Mouse (Mus musculus) R1 (cell line): ENCODE data around the gene Erfe.
A peak's percentile ranks its signal among the peaks of the same experiment; 100 is the strongest.

Experiments
- DNase-seq: peaks from one replicate; pipeline ENCODE4 v3.0.0-alpha.2; 2018; ENCODE audit warnings: low read depth, low spot score

Gene Erfe

DNA sequence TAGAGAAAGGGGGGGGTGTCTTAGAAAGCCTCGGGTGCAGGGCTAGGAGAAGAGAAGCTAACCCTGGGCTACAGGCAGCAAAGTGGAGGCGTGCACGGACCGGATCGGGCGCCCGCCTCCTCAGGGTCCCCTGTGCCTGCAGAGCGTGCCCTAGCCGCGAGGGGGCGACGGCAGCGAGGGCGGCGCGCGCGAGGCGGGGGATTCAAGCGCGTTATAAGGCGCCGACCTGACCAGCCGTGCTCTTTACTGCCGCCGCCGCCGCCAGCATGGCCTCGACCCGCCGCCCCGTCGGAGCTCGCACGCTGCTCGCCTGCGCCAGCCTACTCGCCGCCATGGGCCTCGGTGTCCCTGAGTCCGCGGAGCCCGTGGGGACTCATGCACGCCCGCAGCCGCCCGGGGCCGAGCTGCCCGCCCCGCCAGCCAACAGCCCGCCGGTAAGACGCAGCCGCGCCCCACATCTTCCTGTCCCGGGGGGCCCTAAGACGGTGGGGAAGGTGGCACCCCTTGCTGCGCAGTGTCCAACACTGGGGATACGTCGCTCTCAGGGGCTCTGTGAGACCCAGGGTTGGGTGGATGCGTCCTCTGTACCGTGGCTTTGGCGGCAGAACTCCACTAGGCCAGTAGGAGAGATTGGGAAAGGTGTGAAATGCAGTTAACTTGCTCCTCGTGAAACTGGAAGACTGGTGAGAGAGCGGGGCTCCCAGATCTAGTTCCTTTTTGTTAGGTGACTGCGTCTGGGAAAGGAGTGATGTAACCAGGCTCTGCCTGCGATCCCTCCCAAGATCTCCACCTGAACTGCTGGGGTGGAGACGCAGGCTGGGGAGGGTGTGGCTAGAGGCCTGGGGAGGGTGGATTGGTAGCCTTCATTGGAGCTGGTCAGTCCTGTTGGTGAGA is at the start of gene Erfe:
Gene Erfe (plus strand): TSS at position 216 of the 894 bp plus-strand sequence.
- DNase-seq = peak; percentile 78

DNA sequence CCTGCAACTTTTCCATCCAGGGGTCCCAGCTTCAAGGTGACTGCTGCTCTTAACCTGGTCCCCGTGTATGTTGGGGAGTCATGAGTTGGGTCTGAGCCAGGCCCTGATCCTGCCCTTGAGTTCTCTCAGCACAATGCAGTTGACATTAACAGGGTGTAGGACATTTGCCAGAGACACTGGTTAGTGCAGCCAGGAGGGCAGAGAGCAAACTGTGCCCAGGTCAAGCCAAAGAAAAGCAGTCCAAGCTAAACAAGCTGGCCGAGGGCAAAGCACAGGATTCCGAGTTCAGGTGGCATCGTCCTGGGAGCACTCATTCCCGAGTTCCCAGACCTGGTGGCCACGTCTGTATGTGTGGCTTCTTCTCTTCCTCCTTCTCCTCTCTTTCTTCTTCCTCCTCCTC is 48.6 kb upstream of the Erfe start:
- no peak for DNase-seq

DNA sequence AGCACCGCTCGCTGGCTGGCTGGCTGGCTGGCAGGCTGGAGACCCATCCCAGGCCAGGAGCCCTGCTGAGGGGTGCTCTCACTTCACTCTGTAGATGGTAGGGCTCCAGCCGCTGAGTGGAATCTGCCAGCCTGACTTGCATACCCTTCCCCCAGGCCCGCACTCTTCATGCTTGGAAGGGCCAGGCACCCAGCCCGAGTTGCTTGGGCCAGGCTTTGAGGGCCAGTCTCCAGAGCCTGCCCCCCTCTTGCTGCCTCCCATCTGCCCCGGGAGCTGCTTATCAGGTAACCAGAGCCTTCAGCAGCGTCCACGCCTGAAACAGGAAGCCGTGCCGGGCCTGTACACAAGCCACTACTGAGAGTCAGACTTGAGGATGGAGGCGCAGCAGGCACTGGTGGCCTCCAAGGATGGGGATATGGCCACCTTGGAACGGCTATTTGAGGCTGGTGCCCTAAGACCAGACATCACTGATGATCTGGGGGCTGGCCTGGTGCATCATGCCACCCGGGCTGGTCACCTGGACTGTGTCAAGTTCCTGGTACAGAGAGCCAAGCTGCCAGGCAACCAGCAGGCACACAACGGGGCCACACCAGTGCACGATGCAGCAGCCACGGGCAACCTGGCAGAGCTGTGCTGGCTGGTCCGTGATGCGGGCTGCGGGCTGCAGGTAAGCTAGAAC is 44.3 kb upstream of the Erfe start, which contains the start of gene Espnl:
Gene Espnl (plus strand): TSS at position 316 of the 679 bp plus-strand sequence.
- no peak for DNase-seq

DNA sequence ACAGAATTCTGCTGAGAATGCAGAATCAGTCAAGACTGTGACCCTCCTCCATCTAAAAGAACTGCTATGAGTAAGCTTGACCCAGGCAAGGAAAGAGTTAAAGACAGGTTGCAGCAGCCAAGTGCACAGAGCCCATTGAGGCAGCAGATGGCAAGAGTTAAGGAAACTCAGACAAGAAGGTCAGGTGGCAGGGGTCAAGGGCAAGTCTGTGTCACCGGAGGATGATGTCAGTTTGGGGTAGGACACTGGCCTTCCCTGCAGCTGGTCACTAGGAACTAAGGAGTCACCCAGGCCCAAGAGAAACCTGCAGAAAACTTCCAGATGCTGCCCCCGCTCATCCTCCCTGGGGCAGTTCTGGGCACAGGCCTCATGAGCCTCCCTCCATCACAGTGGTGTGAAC is 41.6 kb upstream of the Erfe start:
- no peak for DNase-seq

DNA sequence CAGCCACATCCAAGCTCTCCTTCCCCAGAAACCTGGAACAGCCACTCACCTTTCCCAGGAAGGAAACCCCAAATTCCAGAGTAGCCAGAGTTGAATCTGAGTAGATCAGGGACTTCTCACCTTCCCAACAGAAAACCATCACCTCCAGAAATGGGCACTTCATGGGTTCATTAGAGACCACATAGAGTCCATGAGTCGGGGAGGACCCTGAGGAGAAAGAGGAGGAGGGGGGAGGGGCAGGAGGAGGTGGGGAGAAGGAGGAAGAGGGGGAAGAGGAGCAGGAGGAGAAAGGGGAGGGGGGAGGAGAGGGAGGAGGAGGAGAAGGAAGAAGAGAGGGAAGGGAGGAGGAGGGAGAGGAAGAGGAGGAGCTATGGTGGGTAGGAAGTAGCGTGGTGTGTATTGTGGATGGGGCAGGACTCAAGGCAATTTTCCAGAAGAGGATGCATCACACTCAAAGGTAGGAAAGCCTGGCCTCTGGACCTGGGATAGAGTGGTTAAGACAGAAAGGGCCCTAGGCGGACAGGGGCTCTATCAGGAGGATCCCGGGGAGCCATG is 40.7 kb upstream of the Erfe start:
- no peak for DNase-seq

DNA sequence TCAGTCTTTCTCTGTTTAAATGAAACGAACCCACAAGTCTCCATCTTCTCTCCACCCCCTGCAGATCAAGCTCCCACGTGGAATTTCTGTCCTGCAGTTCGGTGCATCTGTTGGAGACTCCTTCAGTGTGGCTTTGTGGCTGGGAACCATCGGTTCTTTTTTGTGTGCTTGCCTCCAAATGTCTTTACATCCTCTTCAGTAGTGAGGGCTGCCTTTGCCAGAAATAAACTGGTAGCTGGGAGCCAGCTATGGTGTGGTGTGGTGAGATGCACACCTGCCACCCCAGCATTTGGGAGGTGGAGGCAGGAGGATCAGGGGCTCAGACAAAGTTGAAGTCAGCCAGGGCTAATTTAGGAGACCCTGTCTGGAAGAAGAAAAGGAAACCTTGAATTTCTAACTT is 34.1 kb upstream of the Erfe start:
- no peak for DNase-seq

DNA sequence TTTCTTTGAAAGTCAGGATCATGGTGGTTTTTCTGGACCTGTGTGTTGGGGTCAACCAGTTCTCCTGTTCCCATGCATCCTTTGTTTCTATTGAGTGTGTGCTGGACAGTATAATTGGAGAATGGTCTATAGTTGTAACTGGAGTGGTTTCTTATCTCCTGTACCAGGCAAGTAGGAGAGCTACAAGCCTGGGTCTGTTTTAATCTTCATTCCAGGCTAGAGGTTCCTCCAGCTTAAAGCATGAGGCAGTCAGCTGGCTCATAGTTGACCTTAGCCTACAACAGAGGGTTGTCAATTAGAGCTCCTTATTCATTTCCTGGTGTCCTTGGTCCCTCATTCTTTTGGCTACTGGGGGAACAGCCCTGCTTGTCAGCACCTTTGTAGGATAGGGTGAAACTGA is 32.6 kb upstream of the Erfe start:
- DNase-seq = no peak

DNA sequence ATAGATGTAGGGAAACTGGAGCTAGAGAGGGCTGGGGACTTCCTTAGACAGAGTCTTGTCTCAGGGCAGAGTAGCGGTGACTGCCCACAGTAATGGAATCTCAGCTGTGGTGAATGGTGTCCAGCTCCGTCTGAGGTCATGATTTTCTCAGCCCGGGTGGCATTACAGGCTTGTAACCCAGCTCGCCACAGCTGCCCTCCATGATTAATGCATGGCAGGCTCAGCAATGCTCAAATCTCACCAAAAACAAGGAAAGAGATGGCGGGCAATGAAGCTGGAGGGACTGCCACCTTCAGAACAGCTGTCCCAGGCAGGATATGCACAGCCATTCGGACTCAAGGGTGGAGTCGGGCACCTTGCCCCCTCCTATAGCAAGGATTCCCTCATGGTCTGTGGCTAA is 28.9 kb upstream of the Erfe start:
- DNase-seq = no peak

DNA sequence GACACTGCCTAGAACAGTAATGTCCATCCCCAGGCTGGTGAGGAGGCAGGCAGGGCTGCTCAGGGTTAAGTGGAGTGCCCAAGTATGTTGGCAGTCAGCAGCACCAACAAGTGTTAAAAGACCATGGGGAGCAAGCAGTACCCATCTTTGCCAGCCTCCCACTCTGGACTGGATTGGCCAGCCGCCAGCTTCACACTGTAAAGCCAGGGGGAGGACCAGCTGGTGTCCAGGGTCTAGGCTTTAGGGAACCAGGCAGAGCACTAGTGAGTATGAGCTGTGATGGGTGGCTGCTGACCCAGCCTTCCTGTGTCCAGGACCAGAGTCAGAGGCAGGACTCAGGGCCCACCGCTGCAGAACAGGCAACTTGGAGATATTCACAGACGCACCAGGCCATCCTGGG is 22.2 kb upstream of the Erfe start:
- no peak for DNase-seq

DNA sequence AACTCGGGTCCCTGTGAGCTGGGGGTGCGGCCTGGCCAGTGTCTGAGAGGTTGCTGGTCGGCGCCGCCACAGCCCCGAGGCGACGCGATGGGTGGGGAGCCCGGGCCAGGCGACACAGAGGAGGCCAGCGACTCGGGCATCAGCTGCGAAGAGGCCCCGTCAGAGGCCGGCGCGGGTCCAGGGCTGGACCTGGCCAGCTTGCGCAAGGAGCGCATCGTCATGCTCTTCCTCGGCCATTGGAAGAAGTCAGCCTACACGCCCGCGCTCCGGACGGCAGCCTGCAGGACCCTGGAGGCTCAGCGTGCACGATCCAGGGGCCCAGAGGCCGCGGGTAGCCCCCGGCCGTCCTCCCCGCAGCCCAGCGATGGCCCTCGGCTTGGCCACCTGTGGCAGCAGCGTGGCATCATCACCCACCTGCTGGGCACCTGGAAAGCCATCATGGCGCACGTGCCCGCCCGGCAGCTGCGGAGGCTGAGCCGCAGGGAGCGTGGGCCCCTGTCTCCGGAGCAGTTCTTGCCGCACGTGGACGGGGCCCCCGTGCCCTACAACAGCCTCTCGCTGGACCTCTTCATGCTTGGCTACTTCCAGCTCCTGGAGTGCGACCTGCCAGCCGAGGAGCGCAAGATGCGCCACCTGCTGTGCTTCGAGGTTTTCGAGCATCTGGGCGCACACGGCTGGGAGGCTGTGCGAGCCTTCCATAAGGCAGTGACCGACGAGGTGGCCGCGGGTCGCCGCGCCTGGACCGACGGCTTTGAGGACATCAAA is 21.1 kb upstream of the Erfe start:
- no peak for DNase-seq

DNA sequence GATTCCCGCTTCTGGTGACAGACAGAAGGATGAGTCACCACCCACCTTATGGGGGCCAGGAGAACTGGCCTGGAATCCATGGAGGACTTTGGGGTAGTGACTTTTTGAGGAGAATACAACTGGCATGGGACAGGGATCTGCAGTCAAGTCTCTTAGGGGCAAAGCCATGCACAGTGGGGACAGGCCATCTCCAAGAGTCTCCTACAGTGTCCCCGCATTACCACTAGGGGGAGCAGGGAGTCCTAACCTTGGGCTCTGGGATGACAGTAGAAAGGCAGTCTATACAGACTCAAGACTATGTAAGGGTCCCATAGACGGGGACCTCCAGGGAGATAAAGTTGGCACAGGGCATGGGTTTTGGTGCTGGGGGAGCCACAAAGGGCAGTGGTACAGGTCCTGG is 19.3 kb upstream of the Erfe start:
- peak; percentile 65 for DNase-seq

DNA sequence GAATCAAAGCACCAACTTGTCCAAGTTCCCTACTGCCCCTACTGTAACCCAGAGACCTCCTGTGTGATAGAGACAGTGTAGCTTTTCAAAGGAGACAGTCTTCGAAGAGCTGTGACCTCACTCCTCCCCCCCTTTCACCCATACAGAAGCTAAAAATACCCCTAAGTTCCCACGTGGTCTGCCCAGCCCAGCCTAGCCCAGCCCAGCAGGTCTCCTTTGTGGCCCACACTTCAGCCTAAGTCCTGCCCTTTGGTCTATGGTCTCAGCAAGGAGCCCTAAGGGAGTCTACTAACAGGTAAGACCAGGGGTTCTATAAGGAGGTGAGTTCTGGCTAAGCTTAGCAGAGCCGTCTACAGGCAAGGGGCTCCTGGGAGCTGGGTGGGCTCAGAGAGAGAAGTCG is 15.4 kb upstream of the Erfe start, which contains the start of gene Klhl30:
Gene Klhl30 (plus strand): TSS at position 176 of the 400 bp plus-strand sequence.
- DNase-seq = no peak

DNA sequence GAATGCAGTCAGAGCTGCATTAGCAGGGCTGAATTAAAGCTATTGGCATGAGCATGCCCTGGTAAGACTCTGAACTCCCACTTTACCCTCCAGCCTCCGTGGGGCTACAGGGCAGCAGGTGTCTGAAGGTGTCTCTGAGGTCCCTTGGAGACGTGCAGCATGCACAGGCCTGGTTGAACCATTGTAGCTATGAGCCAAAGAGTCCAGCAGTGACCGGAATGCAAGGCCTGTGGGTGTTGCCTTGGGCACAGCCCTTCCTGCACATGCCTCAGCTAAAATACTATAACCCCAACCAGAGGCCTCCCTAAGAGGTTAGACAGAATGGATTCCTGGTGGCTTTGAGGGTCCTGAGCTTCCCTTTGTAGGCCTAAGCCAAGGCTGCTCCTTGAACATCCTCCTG is 15.0 kb upstream of the Erfe start:
- peak; percentile 9 for DNase-seq

DNA sequence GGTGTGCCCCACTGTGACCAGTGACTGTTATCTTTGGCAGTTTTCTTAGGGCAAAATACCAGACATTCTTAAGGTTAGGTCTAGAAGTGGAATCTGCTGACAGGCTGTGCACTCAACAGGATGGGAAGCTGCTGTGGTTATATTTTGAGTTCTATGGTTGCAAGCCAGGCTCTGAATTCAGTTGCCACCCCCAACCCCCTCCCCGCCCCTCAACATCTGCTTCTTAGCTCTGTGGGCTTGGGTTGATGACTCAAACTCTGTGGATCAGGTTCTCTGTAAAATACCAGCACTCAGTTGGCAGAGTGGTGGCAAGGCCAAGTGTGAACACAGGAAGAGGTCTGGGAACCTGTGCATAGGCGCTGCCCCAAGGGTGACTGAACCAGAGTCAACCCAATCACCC is 14.0 kb upstream of the Erfe start:
- no peak for DNase-seq

DNA sequence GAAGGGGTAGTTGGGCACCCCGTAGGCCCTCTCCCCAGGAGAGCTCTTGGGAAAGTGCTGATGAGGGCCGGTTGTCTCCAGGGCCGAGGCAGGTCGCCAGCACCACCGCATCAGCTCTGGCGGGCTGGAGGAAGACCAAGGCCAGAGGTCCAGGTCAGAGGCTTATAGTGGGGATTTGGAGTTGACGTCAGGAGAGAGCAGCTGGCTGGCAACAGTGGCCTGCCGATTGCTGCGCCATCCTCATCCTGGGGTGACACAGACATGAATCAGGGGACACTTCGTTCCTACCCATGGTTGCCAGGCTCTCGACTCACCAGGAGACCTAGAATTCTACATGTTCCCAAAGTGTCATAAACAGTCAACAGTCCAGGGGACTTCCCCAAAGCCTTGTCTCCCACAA is 10.1 kb upstream of the Erfe start:
- DNase-seq = no peak

DNA sequence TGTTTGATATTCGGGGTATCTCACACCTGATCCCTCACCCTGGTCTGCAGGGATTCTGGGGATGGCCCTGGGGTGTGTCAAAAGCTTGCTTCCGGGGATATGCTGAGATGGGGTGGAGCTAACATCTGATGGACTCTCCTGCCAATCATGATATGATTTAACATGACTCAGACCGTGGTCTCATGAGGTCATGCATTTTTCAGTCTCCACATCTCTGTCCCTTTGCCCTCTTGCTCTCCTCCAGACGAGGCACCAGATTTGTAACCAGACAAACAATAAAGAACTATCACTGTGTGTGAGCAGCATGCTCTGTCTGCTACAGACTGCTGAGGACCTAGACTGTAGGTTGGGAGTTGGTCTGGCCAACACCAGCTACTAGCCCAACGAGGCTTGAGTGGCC is 4.1 kb upstream of the Erfe start:
- DNase-seq = no peak

DNA sequence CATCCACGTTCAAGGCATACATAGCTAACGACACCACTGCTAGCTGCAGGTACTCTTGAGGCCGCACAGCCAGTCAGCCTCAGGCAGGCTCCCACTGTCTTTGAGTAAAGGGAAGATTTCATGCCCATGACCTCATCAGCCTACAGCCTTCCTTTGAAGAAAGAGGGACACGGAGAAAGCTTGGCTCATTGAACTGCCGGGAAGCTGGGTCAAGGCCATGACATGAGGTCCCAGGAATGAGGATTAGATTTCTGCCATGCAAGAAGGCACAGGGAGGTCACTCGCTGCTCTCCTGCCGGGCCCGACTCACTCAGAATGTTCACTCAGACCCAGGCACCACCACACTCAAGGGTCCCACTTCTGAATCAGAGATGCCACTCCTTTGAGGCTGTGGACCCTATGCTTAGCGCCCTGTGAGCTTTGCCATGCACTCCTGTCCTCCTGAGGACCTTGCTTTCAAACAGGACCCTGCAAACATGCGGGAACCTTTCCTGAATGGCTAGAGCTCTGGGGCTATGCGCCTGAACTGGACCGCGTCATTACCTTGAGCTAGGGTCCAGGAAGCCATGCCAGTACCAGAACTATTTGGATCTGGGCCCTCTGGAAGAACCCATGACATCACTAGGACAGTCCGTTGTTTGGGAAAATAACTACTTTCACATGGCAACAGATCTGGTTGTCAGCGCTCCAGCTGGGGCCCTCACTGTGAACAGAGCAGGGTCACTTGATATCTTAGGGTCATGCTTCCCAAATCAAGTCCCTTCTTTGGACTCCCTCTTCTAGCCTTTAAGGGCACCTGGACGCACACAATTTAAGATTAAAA is 1.2 kb upstream of the Erfe start:
- DNase-seq = no peak

DNA sequence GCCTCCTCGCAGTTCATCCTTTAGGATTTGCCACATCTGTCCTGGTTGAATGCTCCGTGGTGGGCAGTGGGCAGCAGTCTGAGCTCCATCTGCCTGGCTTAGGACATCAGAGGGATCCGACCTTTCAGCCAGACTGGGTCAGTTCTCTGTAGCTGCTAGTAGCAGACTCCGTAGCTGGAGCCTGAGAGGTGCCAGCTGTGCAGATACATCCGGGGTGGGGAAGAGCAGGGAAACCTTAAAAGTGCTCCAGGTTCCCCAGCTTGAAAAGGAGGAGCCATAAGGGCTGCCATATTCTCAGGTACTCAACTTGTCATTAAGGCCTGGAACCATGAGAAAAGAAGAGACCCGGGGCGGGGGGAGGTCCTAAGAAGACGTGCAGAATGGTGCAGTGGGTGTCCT is 415 bp upstream of the Erfe start:
- DNase-seq = no peak

DNA sequence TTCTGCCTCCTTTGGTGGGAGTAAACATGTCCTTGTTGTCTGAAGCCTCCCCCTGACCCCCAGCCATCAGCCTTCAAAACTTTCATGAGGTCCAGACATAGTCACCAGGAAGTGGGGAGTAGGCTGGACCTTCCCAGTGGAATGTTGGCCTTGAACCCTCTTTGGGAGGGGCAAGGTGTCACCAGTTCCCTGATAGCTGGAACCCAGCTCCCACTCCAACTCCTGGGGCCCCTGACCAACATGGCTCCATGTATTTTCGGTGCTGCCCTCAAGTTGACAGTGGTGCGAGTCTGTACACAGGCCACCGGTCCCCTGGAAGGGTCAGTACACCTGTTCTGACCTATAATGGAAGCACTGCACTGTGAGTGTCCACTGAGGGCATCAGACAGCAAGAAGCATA is 1.1 kb downstream of the Erfe start:
- DNase-seq = no peak

DNA sequence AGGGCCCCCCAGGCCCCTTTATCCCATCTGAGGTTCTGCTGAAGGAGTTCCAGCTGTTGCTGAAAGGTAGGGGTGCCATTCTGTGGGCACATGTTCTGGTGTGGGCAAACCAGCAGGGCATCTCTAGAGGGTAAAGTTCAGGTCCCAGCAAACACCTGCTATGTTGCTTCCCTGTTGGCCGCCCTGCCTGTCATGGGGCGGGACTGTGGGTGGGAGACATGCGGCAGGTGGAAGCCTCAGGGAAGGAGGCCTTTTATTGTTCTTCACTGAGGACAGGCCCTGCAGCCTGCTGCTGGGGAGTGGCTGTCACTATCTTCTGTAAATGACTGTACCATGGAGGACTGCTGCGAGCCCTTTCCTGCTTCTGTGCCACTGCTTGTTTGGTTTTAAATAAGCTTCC is 3.2 kb downstream of the Erfe start:
- DNase-seq = no peak

DNA sequence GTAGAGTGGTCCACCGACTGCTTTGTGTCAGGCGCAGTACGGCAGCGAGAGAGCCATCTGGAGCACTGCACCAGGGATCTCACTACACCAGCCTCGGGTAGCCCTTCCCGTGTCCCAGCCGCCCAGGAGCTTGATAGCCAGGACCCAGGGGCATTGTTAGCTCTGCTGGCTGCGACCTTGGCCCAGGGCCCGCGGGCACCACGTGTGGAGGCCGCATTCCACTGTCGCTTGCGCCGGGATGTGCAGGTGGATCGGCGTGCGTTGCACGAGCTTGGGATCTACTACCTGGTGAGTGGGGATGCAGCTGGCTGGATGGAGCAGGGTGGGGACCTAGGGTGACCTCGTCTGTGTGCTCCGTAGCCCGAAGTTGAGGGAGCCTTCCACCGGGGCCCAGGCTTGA is 3.8 kb downstream of the Erfe start:
- DNase-seq = no peak
